22 mouse cellular contexts compared by ENCODE assay signal in genomic region chr19:53413617-53414380, GRCm38 (mm10). TPM values are rescaled to one million over a fixed set of nuclear protein-coding genes. Genes with fewer than 3 reads are reported as not detected.
DNase-seq lines count a peak whose midpoint lies in the region; ATAC-seq and TF ChIP-seq lines count a peak whose summit lies in the region.
"Had no signal": no experiment of that assay in that cellular context is flagged by ENCODE, and none has a peak within 500 bp of the region (broad histone marks: within the 10 kb centered on the region; RNA-seq: fewer than 3 reads in every experiment).

No protein-coding gene starts in this region.

- H3K79me3 ChIP-seq in C2C12 (ENCODE audit: low read depth), result no peaks in the 10 kb centered on the region

- TF ChIP-seq CTCF in C2C12 (IDR thresholded peaks at IDR 0.05; ENCODE audit: control insufficient read depth, insufficient read depth, insufficient read length), result no peak

- no peaks in the 10 kb centered on the region for H3K9me3 ChIP-seq in heart, embryonic 16.5 days (replicated peaks; ENCODE audit: control insufficient read depth, low read length)
- H3K9me3 ChIP-seq in intestine, embryonic 14.5 days (ENCODE audit: control insufficient read depth, low read length), result no peaks in the 10 kb centered on the region
- H3K9me3 ChIP-seq in liver, embryonic 16.5 days (replicated peaks; ENCODE audit: control insufficient read depth, low read length), result no peaks in the 10 kb centered on the region
- H3K9me3 ChIP-seq: embryonic facial prominence, embryonic 13.5 days; limb, embryonic 13.5 days; lung, embryonic 15.5 days; megakaryocyte, embryonic 14.5 days had no signal

- no peak overlapping the region for H3K4me3 ChIP-seq in heart, embryonic 16.5 days (ENCODE audit: low read length)
- H3K4me3 ChIP-seq in C2C12 (ENCODE audit: insufficient read depth, poor library complexity, severe bottlenecking), result no peak overlapping the region
- no peak overlapping the region for H3K4me3 ChIP-seq in intestine, embryonic 14.5 days (ENCODE audit: low read depth, low read length)
- no peak overlapping the region for H3K4me3 ChIP-seq in liver, embryonic 16.5 days (ENCODE audit: low read depth, low read length)
- H3K4me3 ChIP-seq: embryonic facial prominence, embryonic 13.5 days; left cerebral cortex, adult 2 months; limb, embryonic 13.5 days; lung, embryonic 15.5 days; megakaryocyte, embryonic 14.5 days had no signal

- H3K27ac ChIP-seq in heart, embryonic 16.5 days (ENCODE audit: low read length), result peak overlapping the region; percentile 32; the same call in 1 of the 2 replicates
- H3K27ac ChIP-seq in intestine, embryonic 14.5 days (ENCODE audit: low read depth), result no peak overlapping the region
- no peak overlapping the region for H3K27ac ChIP-seq in liver, embryonic 16.5 days (ENCODE audit: low read length)
- H3K27ac ChIP-seq: limb, embryonic 13.5 days; lung, embryonic 15.5 days had no signal

- 71% methylated on average over 15 of the region's 15 CpGs for WGBS in heart, embryonic 16.5 days
- 69% methylated on average over 15 of the region's 15 CpGs for WGBS in intestine, embryonic 14.5 days
- 71% methylated on average over 15 of the region's 15 CpGs for WGBS in liver, embryonic 16.5 days (ENCODE audit: insufficient replicate concordance)

- ATAC-seq in heart, embryonic 16.5 days (replicated peaks; ENCODE audit: extremely low read depth, insufficient read depth, low FRiP score), result no peak
- 0 out of 2 replicates have a peak, but pooled peaks have one; percentile 32 for ATAC-seq in intestine, embryonic 14.5 days (replicated peaks; ENCODE audit: low FRiP score, low TSS enrichment, low read depth)
- ATAC-seq in liver, embryonic 16.5 days (ENCODE audit: low read depth), result peak; percentile 43; the same call in 1 of the 2 replicates
- ATAC-seq: activated CD4-positive, CD25-positive, alpha-beta regulatory T cell, adult 4 months; midbrain, embryonic 16.5 days had no signal

- peaks cover 24% of the 10 kb centered on the region for H3K4me1 ChIP-seq in heart, embryonic 16.5 days (ENCODE audit: control insufficient read depth, insufficient read depth, low read length)
- peaks cover 18% of the 10 kb centered on the region for H3K4me1 ChIP-seq in intestine, embryonic 14.5 days (replicated peaks; ENCODE audit: control insufficient read depth, insufficient read depth, low read length)
- peaks cover 3% of the 10 kb centered on the region for H3K4me1 ChIP-seq in liver, embryonic 16.5 days (ENCODE audit: control insufficient read depth, low read depth, low read length)

- no peak overlapping the region for H3K9ac ChIP-seq in heart, embryonic 16.5 days (ENCODE audit: low read length)
- H3K9ac ChIP-seq in intestine, embryonic 14.5 days (ENCODE audit: low read length), result no peak overlapping the region
- H3K9ac ChIP-seq in liver, embryonic 16.5 days (ENCODE audit: low read depth, low read length), result no peak overlapping the region
- H3K9ac ChIP-seq: embryonic facial prominence, embryonic 13.5 days; limb, embryonic 13.5 days; lung, embryonic 15.5 days had no signal

- no peaks in the 10 kb centered on the region for H3K27me3 ChIP-seq in heart, embryonic 16.5 days (ENCODE audit: control insufficient read depth, insufficient read depth, low read length)
- no peaks in the 10 kb centered on the region for H3K27me3 ChIP-seq in C2C12 (ENCODE audit: control insufficient read depth, insufficient read depth, insufficient read length)
- no peaks in the 10 kb centered on the region for H3K27me3 ChIP-seq in intestine, embryonic 14.5 days (replicated peaks; ENCODE audit: control insufficient read depth, insufficient read depth, low read length)
- H3K27me3 ChIP-seq in liver, embryonic 16.5 days (ENCODE audit: control insufficient read depth, insufficient read depth, low read depth, low read length), result no peaks in the 10 kb centered on the region
- H3K27me3 ChIP-seq: embryonic facial prominence, embryonic 13.5 days; lung, embryonic 15.5 days had no signal

- H3K79me2 ChIP-seq in C2C12 (ENCODE audit: control insufficient read depth, insufficient read depth), result no peaks in the 10 kb centered on the region

- no peaks in the 10 kb centered on the region for H3K36me3 ChIP-seq in heart, embryonic 16.5 days (ENCODE audit: control insufficient read depth, insufficient read depth)
- H3K36me3 ChIP-seq in C2C12 (ENCODE audit: control insufficient read depth, insufficient read depth), result no peaks in the 10 kb centered on the region
- no peaks in the 10 kb centered on the region for H3K36me3 ChIP-seq in intestine, embryonic 14.5 days (ENCODE audit: control insufficient read depth, insufficient read depth, low read length)
- H3K36me3 ChIP-seq in liver, embryonic 16.5 days (ENCODE audit: control insufficient read depth, insufficient read depth), result no peaks in the 10 kb centered on the region
- H3K36me3 ChIP-seq: embryonic facial prominence, embryonic 13.5 days; limb, embryonic 13.5 days; lung, embryonic 15.5 days had no signal

- H3K4me2 ChIP-seq in heart, embryonic 16.5 days (ENCODE audit: low read depth, low read length), result no peak overlapping the region
- no peak overlapping the region for H3K4me2 ChIP-seq in intestine, embryonic 14.5 days (ENCODE audit: low read length)
- no peak overlapping the region for H3K4me2 ChIP-seq in liver, embryonic 16.5 days (ENCODE audit: low read depth, low read length)
- H3K4me2 ChIP-seq: embryonic facial prominence, embryonic 13.5 days; limb, embryonic 13.5 days; lung, embryonic 15.5 days had no signal

- DNase-seq in heart, postnatal 4 days, result no peak
- no peak for DNase-seq in intestine, embryonic 14.5 days (ENCODE audit: low spot score)
- DNase-seq in adrenal gland, adult 8-10 months, result no peak
- DNase-seq in gastrocnemius, postnatal 4 days (ENCODE audit: low spot score in 2 of 2), result no peak
- DNase-seq in MN1 (ENCODE audit: low spot score), result no peak
- DNase-seq: cerebellum, adult 11 months; heart, postnatal 14 days had no signal

- peak overlapping the region; percentile 14 for H3ac ChIP-seq in C2C12 (ENCODE audit: control insufficient read depth, insufficient read length, low read depth)

TF ChIP-seq in C2C12, 6 proteins besides CTCF, POLR2A, EP300 and RAD21:
- TF ChIP-seq FOSL1 (IDR thresholded peaks at IDR 0.05; ENCODE audit: insufficient read depth, low read length, poor library complexity, severe bottlenecking), result no peak
- TF ChIP-seq USF1 (IDR thresholded peaks at IDR 0.05; ENCODE audit: low read depth), result peak; percentile 37
TF ChIP-seq in C2C12: peak in this region for 1.

RNA-seq across cellular contexts. Expression of gene Smndc1, which starts 23.4 kb away (rescaled TPM):
- 25.5 and 28.0 TPM in 2 replicates for polyA plus RNA-seq in heart, embryonic 16.5 days (2015; fragmentation: Nextera tagmentation; extraction: Ambion mirVana)
- total RNA-seq in heart, postnatal 4 days (2021), result 10 to 100 TPM; 43.2 to 48.2 TPM
- 31.9 TPM for polyA plus RNA-seq in C2C12 (2012; fragmentation: generic; extraction: Trizol)
- 43.8 and 43.9 TPM in 2 replicates for polyA plus RNA-seq in intestine, embryonic 14.5 days (2014; fragmentation: Nextera tagmentation; extraction: Ambion mirVana)
- 14.5 and 14.9 TPM in 2 replicates for polyA plus RNA-seq in liver, embryonic 16.5 days (2015; fragmentation: Nextera tagmentation; extraction: Ambion mirVana)
- total RNA-seq in adrenal gland, adult 8-10 months (2022), result 10 to 100 TPM; 40.5 to 49.4 (median 45.6) TPM
- 10 to 100 TPM; 36.6 to 42.4 TPM for total RNA-seq in gastrocnemius, postnatal 4 days (2021)

RNA-seq across cellular contexts. Expression of gene Gm10197, which starts 42.2 kb away (rescaled TPM):
- polyA plus RNA-seq in heart, embryonic 16.5 days (2015; fragmentation: Nextera tagmentation; extraction: Ambion mirVana), result 3.5 TPM in 1 of 2 replicates, not detected in the other
- total RNA-seq in heart, postnatal 4 days (2021), result not detected
- polyA plus RNA-seq in C2C12 (2012; fragmentation: generic; extraction: Trizol), result not detected
- 2.2 TPM in 1 of 2 replicates, not detected in the other for polyA plus RNA-seq in intestine, embryonic 14.5 days (2014; fragmentation: Nextera tagmentation; extraction: Ambion mirVana)
- not detected in 2 replicates for polyA plus RNA-seq in liver, embryonic 16.5 days (2015; fragmentation: Nextera tagmentation; extraction: Ambion mirVana)
- not detected for total RNA-seq in adrenal gland, adult 8-10 months (2022)
- not detected for total RNA-seq in gastrocnemius, postnatal 4 days (2021)
- total RNA-seq: common myeloid progenitor, adult 5-6 weeks; heart, postnatal 14 days; layer of hippocampus, adult 8-10 months; left cerebral cortex, adult 2 months had no signal
- polyA plus RNA-seq: activated CD4-positive, CD25-positive, alpha-beta regulatory T cell, adult 4 months; embryonic facial prominence, embryonic 13.5 days; forebrain, embryonic 11.5 days; gonadal fat pad, adult 2 months; limb, embryonic 13.5 days; midbrain, embryonic 16.5 days; neural tube, embryonic 11.5 days had no signal
